Mouse (Mus musculus): ENCODE measurements around the gene Prune1. TPM values are rescaled to one million over a fixed set of nuclear protein-coding genes. Genes with fewer than 3 reads are reported as not detected.

Gene Prune1
- total and polyA plus RNA-seq, 3 experiments = 28.5 to 51.8 TPM; not detected in 1

- TF ChIP-seq MYC (IDR thresholded peaks at IDR 0.05; ENCODE audit: low read depth, low read length) = 0 out of 2 replicates have a peak, but pooled peaks have one; percentile 68
- TF ChIP-seq USF1 (IDR thresholded peaks at IDR 0.05; ENCODE audit: low read depth, low read length) = no peak
- TF ChIP-seq MAX (IDR thresholded peaks at IDR 0.05; ENCODE audit: low read length) = peak; percentile 54; the same call in 1 of the 2 replicates
- peak; percentile 14 for TF ChIP-seq HCFC1 (IDR thresholded peaks at IDR 0.05; ENCODE audit: low read depth, low read length)
- no peak for TF ChIP-seq POLR2AphosphoS5 (IDR thresholded peaks at IDR 0.05; ENCODE audit: borderline replicate concordance, low read depth, low read length)
- TF ChIP-seq ZC3H11A (IDR thresholded peaks at IDR 0.05; ENCODE audit: low read depth, low read length) = peak; percentile 20; the same call in 1 of the 2 replicates
- TF ChIP-seq TAL1 (IDR thresholded peaks at IDR 0.05; ENCODE audit: low read length) = peak; percentile 54
- TF ChIP-seq MAZ (IDR thresholded peaks at IDR 0.05; ENCODE audit: low read depth, low read length) = peak; percentile 74
- no peak for TF ChIP-seq CTCF (IDR thresholded peaks at IDR 0.05 in 2 of 3, conservative IDR thresholded peaks at IDR 0.05 in 1 of 3; ENCODE audit: control insufficient read depth in 1 of 3, insufficient read depth in 1 of 3, low read depth in 2 of 3, low read length in 3 of 3, poor library complexity in 1 of 3, severe bottlenecking in 1 of 3)
Measured at GRCm38 (mm10) chr3:95246465-95247231, 35.2 kb downstream of the Prune1 start (continued).

- H3K4me3 ChIP-seq (ENCODE audit: control insufficient read depth in 1 of 2, insufficient read depth in 1 of 2, low read depth in 2 of 2, low read length in 2 of 2) = no peak overlapping the region
- no peaks in the 10 kb centered on the region for H3K79me2 ChIP-seq (ENCODE audit: control insufficient read depth, insufficient read depth, low read length, poor library complexity)
- H3K4me1 ChIP-seq (ENCODE audit: control insufficient read depth in 1 of 2, insufficient read depth in 2 of 2, low read length in 2 of 2) = peaks cover 21 to 24% of the 10 kb centered on the region in 2 experiments
- no peak for DNase-seq (ENCODE audit: low read depth, low spot score)
- H3K9me3 ChIP-seq (replicated peaks; ENCODE audit: insufficient read depth, low read length) = no peaks in the 10 kb centered on the region
- H3K9ac ChIP-seq (ENCODE audit: control insufficient read depth, low read depth, low read length, poor library complexity, severe bottlenecking) = no peak overlapping the region
- H3K27ac ChIP-seq (ENCODE audit: control insufficient read depth, low read depth, low read length) = no peak overlapping the region
- H3K27me3 ChIP-seq (ENCODE audit: control insufficient read depth in 1 of 2, insufficient read depth in 2 of 2, low read length in 2 of 2) = no peaks in the 10 kb centered on the region
- peaks cover 0 to 19% of the 10 kb centered on the region in 2 experiments; a peak in 2 of 4 replicates for H3K36me3 ChIP-seq (ENCODE audit: control insufficient read depth in 1 of 2, insufficient read depth in 2 of 2, low read length in 2 of 2)
- TF ChIP-seq MXI1 (IDR thresholded peaks at IDR 0.05; ENCODE audit: low read depth, low read length) (no peak), GATA1 (IDR thresholded peaks at IDR 0.05; ENCODE audit: low read depth, low read length) (no peak), MAZ (IDR thresholded peaks at IDR 0.05; ENCODE audit: low read depth, low read length) (no peak), MAFK (IDR thresholded peaks at IDR 0.05; ENCODE audit: borderline replicate concordance, low read depth, low read length) (no peak), NRF1 (IDR thresholded peaks at IDR 0.05; ENCODE audit: insufficient read depth, low read depth, low read length, poor library complexity, severe bottlenecking) (no peak), USF1 (IDR thresholded peaks at IDR 0.05; ENCODE audit: low read depth, low read length) (no peak), MAX (IDR thresholded peaks at IDR 0.05; ENCODE audit: low read length) (no peak), CHD2 (IDR thresholded peaks at IDR 0.05; ENCODE audit: low read length) (no peak), SIN3A (IDR thresholded peaks at IDR 0.05; ENCODE audit: low read length) (no peak), KAT2A (conservative IDR thresholded peaks at IDR 0.05; ENCODE audit: low read depth, low read length) (no peak), CHD1 (IDR thresholded peaks at IDR 0.05; ENCODE audit: low read depth, low read length) (no peak), ZKSCAN1 (IDR thresholded peaks at IDR 0.05; ENCODE audit: low read depth, low read length) (no peak), POLR2AphosphoS5 (IDR thresholded peaks at IDR 0.05; ENCODE audit: borderline replicate concordance, low read depth, low read length) (no peak), RCOR1 (IDR thresholded peaks at IDR 0.05; ENCODE audit: low read depth, low read length) (no peak)
Measured at GRCm38 (mm10) chr3:95243086-95243485, 38.8 kb downstream of the Prune1 start.
